Mouse (Mus musculus) neural tube, embryonic 13.5 days (tissue): ENCODE results near the gene Tex48. TPM values are rescaled to one million over a fixed set of nuclear protein-coding genes. Genes with fewer than 3 reads are reported as not detected.

ENCODE experiments used
- ATAC-seq: fragments of 200-750 bp; cut with Nextera tagmentation; 2 replicates; pipeline ENCODE4 v1.8.0; 2017; ENCODE audit warnings: low read depth, mild to moderate bottlenecking, moderate TSS enrichment, moderate library complexity
- H3K27ac ChIP-seq: fragments of 300-500 bp; sonication (generic); replicated peaks from 2 replicates; pipeline ENCODE4 v1.5.1; 2015; ENCODE audit warnings: moderate library complexity, mild to moderate bottlenecking, inconsistent platforms
- H3K27me3 ChIP-seq: fragments of 300-500 bp; sonication (generic); 2 replicates; pipeline ENCODE4 v1.6.1; 2015; ENCODE audit warnings: mild to moderate bottlenecking, inconsistent platforms
- H3K36me3 ChIP-seq: fragments of 300-500 bp; sonication (generic); 2 replicates; pipeline ENCODE4 v1.6.1; 2015; ENCODE audit warnings: mild to moderate bottlenecking, inconsistent platforms
- H3K4me1 ChIP-seq: fragments of 300-500 bp; sonication (generic); replicated peaks from 2 replicates; pipeline ENCODE4 v1.6.1; 2015; ENCODE audit warnings: inconsistent platforms
- H3K4me2 ChIP-seq: fragments of 300-500 bp; sonication (generic); 2 replicates; pipeline ENCODE4 v1.6.1; 2015; ENCODE audit warnings: inconsistent platforms, mild to moderate bottlenecking, moderate library complexity
- H3K4me3 ChIP-seq: fragments of 300-500 bp; sonication (generic); 2 replicates; pipeline ENCODE4 v1.5.1; 2015; ENCODE audit warnings: mild to moderate bottlenecking, inconsistent platforms
- H3K9ac ChIP-seq: fragments of 300-500 bp; sonication (generic); 2 replicates; pipeline ENCODE4 v1.6.1; 2015; ENCODE audit warnings: moderate library complexity, mild to moderate bottlenecking, inconsistent platforms
- H3K9me3 ChIP-seq: fragments of 300-500 bp; sonication (generic); 2 replicates; pipeline ENCODE4 v1.6.1; 2016; ENCODE audit warnings: inconsistent platforms
- WGBS: fragments of 180-500 bp; shearing (Covaris S2); methylation state at CpG from one replicate; pipeline ENCODE4 v1.1.7; 2015; 5-methylcytosine and 5-hydroxymethylcytosine counted together
- polyA plus RNA-seq: library from polyadenylated mRNA; unstranded; fragments of >200 nt; fragmentation: Nextera tagmentation; extraction: Ambion mirVana; gene quantifications from 2 replicates; pipeline ENCODE4 v1.2.1, GENCODE M21; 2015

Tex48 gene
- polyA plus RNA-seq = not detected in 2 replicates

GRCm38 (mm10) chr4:63622378-63622835 is at the start of gene Tex48:
Gene Tex48 (minus strand): TSS chr4:63622428.
- Histone ChIP-seq H3K27me3 (no peaks in the 10 kb centered on the region), H3K9me3 (no peaks in the 10 kb centered on the region), H3K36me3 (no peaks in the 10 kb centered on the region), H3K4me2 (no peak within 1 kb of the TSS), H3K4me1 (no peaks in the 10 kb centered on the region), H3K27ac (no peak within 1 kb of the TSS), H3K9ac (no peak within 1 kb of the TSS), H3K4me3 (no peak within 1 kb of the TSS)
- 61% methylated on average over 5 of the region's 5 CpGs for WGBS
- ATAC-seq = no peak

- Histone ChIP-seq H3K4me3 (no peak overlapping the region), H3K9me3 (no peaks in the 10 kb centered on the region), H3K36me3 (no peaks in the 10 kb centered on the region), H3K9ac (no peak overlapping the region), H3K4me2 (no peak overlapping the region), H3K4me1 (no peaks in the 10 kb centered on the region), H3K27ac (no peak overlapping the region), H3K27me3 (no peaks in the 10 kb centered on the region)
- WGBS = 79% methylated on average over 4 of the region's 4 CpGs
- no peak for ATAC-seq
These were observed 46.0 kb upstream of the Tex48 start for GRCm38 (mm10) chr4:63668255-63668654.

GRCm38 (mm10) chr4:63665738-63666137 is 43.5 kb upstream of the Tex48 start:
- ATAC-seq = no peak

GRCm38 (mm10) chr4:63663279-63663678 is 41.1 kb upstream of the Tex48 start, which contains the start of gene Gm11214:
Gene Gm11214 (minus strand): TSS chr4:63663379.
- Histone ChIP-seq H3K4me2 (no peak within 1 kb of the TSS), H3K27me3 (no peaks in the 10 kb centered on the region), H3K4me3 (no peak within 1 kb of the TSS), H3K27ac (no peak within 1 kb of the TSS), H3K9ac (no peak within 1 kb of the TSS), H3K9me3 (no peaks in the 10 kb centered on the region), H3K4me1 (no peaks in the 10 kb centered on the region), H3K36me3 (no peaks in the 10 kb centered on the region)
- 92% methylated on average over 6 of the region's 6 CpGs for WGBS
- no peak for ATAC-seq

More at GRCm38 (mm10) chr4:63665738-63666137, 43.5 kb upstream of the Tex48 start:
- no peak overlapping the region for H3K4me3 ChIP-seq
- no peak overlapping the region for H3K9ac ChIP-seq
- no peaks in the 10 kb centered on the region for H3K27me3 ChIP-seq
- no peaks in the 10 kb centered on the region for H3K4me1 ChIP-seq
- WGBS = 67% methylated on average over 7 of the region's 7 CpGs
- no peak overlapping the region for H3K4me2 ChIP-seq
- H3K36me3 ChIP-seq = no peaks in the 10 kb centered on the region
- H3K9me3 ChIP-seq = no peaks in the 10 kb centered on the region
- no peak overlapping the region for H3K27ac ChIP-seq

GRCm38 (mm10) chr4:63661857-63662256 is 39.6 kb upstream of the Tex48 start:
- Histone ChIP-seq H3K9me3 (no peaks in the 10 kb centered on the region), H3K36me3 (no peaks in the 10 kb centered on the region), H3K27ac (no peak overlapping the region), H3K27me3 (no peaks in the 10 kb centered on the region), H3K9ac (no peak overlapping the region), H3K4me1 (no peaks in the 10 kb centered on the region), H3K4me2 (no peak overlapping the region), H3K4me3 (no peak overlapping the region)
- WGBS = 56% methylated on average over 1 of the region's 1 CpGs
- no peak for ATAC-seq

- Histone ChIP-seq H3K27me3 (no peaks in the 10 kb centered on the region), H3K9me3 (no peaks in the 10 kb centered on the region), H3K4me2 (no peak overlapping the region), H3K27ac (no peak overlapping the region), H3K4me3 (no peak overlapping the region), H3K9ac (no peak overlapping the region), H3K4me1 (no peaks in the 10 kb centered on the region), H3K36me3 (no peaks in the 10 kb centered on the region)
- ATAC-seq = no peak
- WGBS = 50% methylated on average over 1 of the region's 1 CpGs
These were observed 39.2 kb upstream of the Tex48 start for GRCm38 (mm10) chr4:63661426-63661825.

GRCm38 (mm10) chr4:63659775-63660174 is 37.5 kb upstream of the Tex48 start:
- Histone ChIP-seq H3K4me3 (no peak overlapping the region), H3K4me2 (no peak overlapping the region), H3K27me3 (no peaks in the 10 kb centered on the region), H3K9me3 (no peaks in the 10 kb centered on the region), H3K9ac (no peak overlapping the region), H3K4me1 (no peaks in the 10 kb centered on the region), H3K27ac (no peak overlapping the region), H3K36me3 (no peaks in the 10 kb centered on the region)
- 100% methylated on average over 1 of the region's 1 CpGs for WGBS
- no peak for ATAC-seq

GRCm38 (mm10) chr4:63659086-63659485 is 36.9 kb upstream of the Tex48 start:
- ATAC-seq = no peak
- Histone ChIP-seq H3K4me3 (no peak overlapping the region), H3K4me1 (no peaks in the 10 kb centered on the region), H3K36me3 (no peaks in the 10 kb centered on the region), H3K27me3 (no peaks in the 10 kb centered on the region), H3K9ac (no peak overlapping the region), H3K9me3 (no peaks in the 10 kb centered on the region), H3K4me2 (no peak overlapping the region), H3K27ac (no peak overlapping the region)
- 32% methylated on average over 4 of the region's 4 CpGs for WGBS

GRCm38 (mm10) chr4:63654381-63654780 is 32.2 kb upstream of the Tex48 start:
- Histone ChIP-seq H3K9ac (no peak overlapping the region), H3K27ac (no peak overlapping the region), H3K4me1 (no peaks in the 10 kb centered on the region), H3K27me3 (no peaks in the 10 kb centered on the region), H3K4me3 (no peak overlapping the region), H3K9me3 (no peaks in the 10 kb centered on the region), H3K4me2 (no peak overlapping the region), H3K36me3 (no peaks in the 10 kb centered on the region)
- ATAC-seq = no peak
- WGBS = 79% methylated on average over 1 of the region's 1 CpGs

- Histone ChIP-seq H3K36me3 (no peaks in the 10 kb centered on the region), H3K27ac (no peak overlapping the region), H3K9me3 (no peaks in the 10 kb centered on the region), H3K4me1 (no peaks in the 10 kb centered on the region), H3K9ac (no peak overlapping the region), H3K27me3 (no peaks in the 10 kb centered on the region), H3K4me2 (no peak overlapping the region), H3K4me3 (no peak overlapping the region)
- no peak for ATAC-seq
These were observed 21.9 kb upstream of the Tex48 start for GRCm38 (mm10) chr4:63643956-63644726.

- Histone ChIP-seq H3K9me3 (no peaks in the 10 kb centered on the region), H3K4me1 (no peaks in the 10 kb centered on the region), H3K27ac (no peak overlapping the region), H3K9ac (no peak overlapping the region), H3K4me3 (no peak overlapping the region), H3K4me2 (no peak overlapping the region), H3K36me3 (no peaks in the 10 kb centered on the region), H3K27me3 (no peaks in the 10 kb centered on the region)
- ATAC-seq = no peak
- WGBS = 80% methylated on average over 2 of the region's 2 CpGs
These were observed 17.6 kb upstream of the Tex48 start for GRCm38 (mm10) chr4:63639842-63640241.

- WGBS = 35% methylated on average over 1 of the region's 1 CpGs
- no peak for ATAC-seq
- no peak overlapping the region for H3K27ac ChIP-seq
These were observed 16.4 kb upstream of the Tex48 start for GRCm38 (mm10) chr4:63638603-63639002.

GRCm38 (mm10) chr4:63633181-63633580 is 11.0 kb upstream of the Tex48 start:
- H3K9me3 ChIP-seq = no peaks in the 10 kb centered on the region
- WGBS = 86% methylated on average over 2 of the region's 2 CpGs

More at GRCm38 (mm10) chr4:63638603-63639002, 16.4 kb upstream of the Tex48 start:
- Histone ChIP-seq H3K4me3 (no peak overlapping the region), H3K9me3 (no peaks in the 10 kb centered on the region), H3K9ac (no peak overlapping the region), H3K36me3 (no peaks in the 10 kb centered on the region), H3K27me3 (no peaks in the 10 kb centered on the region), H3K4me1 (no peaks in the 10 kb centered on the region), H3K4me2 (no peak overlapping the region)

More at GRCm38 (mm10) chr4:63633181-63633580, 11.0 kb upstream of the Tex48 start:
- H3K4me3 ChIP-seq = no peak overlapping the region
- H3K4me2 ChIP-seq = no peak overlapping the region
- no peaks in the 10 kb centered on the region for H3K4me1 ChIP-seq
- no peak overlapping the region for H3K9ac ChIP-seq
- ATAC-seq = no peak
- no peaks in the 10 kb centered on the region for H3K36me3 ChIP-seq
- no peak overlapping the region for H3K27ac ChIP-seq
- H3K27me3 ChIP-seq = no peaks in the 10 kb centered on the region
